Mouse (Mus musculus) midbrain, embryonic 12.5 days (tissue): ENCODE data around the gene Tns3. TPM values are rescaled to one million over a fixed set of nuclear protein-coding genes. Genes with fewer than 3 reads are reported as not detected.

Source experiments
- ATAC-seq: fragments of 200-750 bp; cut with Nextera tagmentation; 2 replicates; pipeline ENCODE4 v1.8.0; 2017; ENCODE audit warnings: low read depth, moderate TSS enrichment, moderate library complexity; ENCODE audit not compliant: low FRiP score
- H3K27ac ChIP-seq: fragments of 300-500 bp; sonication (generic); replicated peaks from 2 replicates; pipeline ENCODE4 v1.5.1; 2016; ENCODE audit warnings: mild to moderate bottlenecking
- H3K27me3 ChIP-seq: fragments of 300-500 bp; sonication (generic); 2 replicates; pipeline ENCODE4 v1.6.1; 2016; ENCODE audit warnings: mild to moderate bottlenecking
- H3K36me3 ChIP-seq: fragments of 300-500 bp; sonication (generic); 2 replicates; pipeline ENCODE4 v1.6.1; 2016
- H3K4me1 ChIP-seq: fragments of 300-500 bp; sonication (generic); 2 replicates; pipeline ENCODE4 v1.6.1; 2016
- H3K4me2 ChIP-seq: fragments of 300-500 bp; sonication (generic); replicated peaks from 2 replicates; pipeline ENCODE4 v1.6.1; 2016; ENCODE audit warnings: mild to moderate bottlenecking, moderate library complexity
- H3K4me3 ChIP-seq: fragments of 300-500 bp; sonication (generic); 2 replicates; pipeline ENCODE4 v1.5.1; 2016; ENCODE audit warnings: mild to moderate bottlenecking
- H3K9ac ChIP-seq: fragments of 300-500 bp; sonication (generic); replicated peaks from 2 replicates; pipeline ENCODE4 v1.6.1; 2016; ENCODE audit warnings: mild to moderate bottlenecking, moderate library complexity
- H3K9me3 ChIP-seq: fragments of 300-500 bp; sonication (generic); 2 replicates; pipeline ENCODE4 v1.6.1; 2016; ENCODE audit warnings: mild to moderate bottlenecking
- WGBS: fragments of 180-500 bp; shearing (Covaris S2); methylation state at CpG from one replicate; pipeline ENCODE4 v1.1.7; 2016; 5-methylcytosine and 5-hydroxymethylcytosine counted together
- polyA plus RNA-seq: library from polyadenylated mRNA; unstranded; fragments of >200 nt; fragmentation: Nextera tagmentation; extraction: Ambion mirVana; gene quantifications from 2 replicates; pipeline ENCODE4 v1.2.1, GENCODE M21; 2016

Gene Tns3
- polyA plus RNA-seq, 1 experiment from 2014 or later, result 11.8 TPM

DNA sequence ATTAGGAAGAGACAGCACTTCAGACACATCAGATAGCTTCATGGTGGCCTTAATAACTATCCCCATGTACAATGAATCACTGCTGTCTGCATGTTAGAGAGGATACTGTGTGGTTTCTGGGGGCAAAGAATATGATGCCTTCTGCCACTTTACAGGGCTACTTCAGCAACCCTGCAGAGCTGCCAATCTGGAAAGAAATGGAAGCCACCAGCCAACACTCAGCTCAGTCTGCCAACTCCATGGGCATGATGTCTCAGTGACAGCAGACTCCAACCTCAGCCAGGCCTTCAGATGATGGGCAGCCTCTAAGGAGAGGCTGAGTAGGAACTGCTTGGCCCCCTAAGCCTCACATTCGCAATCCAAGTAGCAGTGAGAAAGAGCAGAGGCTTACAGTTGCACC, 61.7 kb downstream of the Tns3 start:
- H3K9ac ChIP-seq, result no peak overlapping the region
- H3K27me3 ChIP-seq, result 0 out of 2 replicates have a peak, but pooled peaks cover 6% of the 10 kb centered on the region
- H3K4me3 ChIP-seq, result no peak overlapping the region
- no peaks in the 10 kb centered on the region for H3K9me3 ChIP-seq
- no peak overlapping the region for H3K27ac ChIP-seq
- no peaks in the 10 kb centered on the region for H3K36me3 ChIP-seq
- H3K4me1 ChIP-seq, result peaks cover 14% of the 10 kb centered on the region
- no peak for ATAC-seq
- no peak overlapping the region for H3K4me2 ChIP-seq
- 88% methylated on average over 1 of the region's 1 CpGs for WGBS

DNA sequence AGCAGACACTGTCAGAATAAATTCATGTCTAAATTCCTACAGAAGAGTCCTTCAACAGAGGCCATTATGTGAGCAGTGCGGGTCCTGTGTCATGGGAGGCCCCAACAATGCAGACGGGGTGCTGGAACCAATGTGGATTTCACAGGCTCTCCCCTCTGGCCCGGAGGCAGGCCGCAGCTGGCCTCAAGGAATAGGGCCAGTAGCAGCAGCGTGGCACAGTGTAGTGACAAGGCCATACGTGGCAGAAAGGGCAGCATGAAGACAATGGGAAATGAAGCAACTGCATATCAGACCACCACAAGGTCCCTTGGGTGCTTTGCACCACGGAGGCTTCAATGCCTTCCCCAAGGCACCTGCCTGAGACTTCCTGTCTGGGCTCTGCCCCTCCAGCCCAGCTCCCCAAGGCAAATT, 62.9 kb downstream of the Tns3 start:
- peak overlapping the region; percentile 5; the same call in 1 of the 2 replicates for H3K27ac ChIP-seq
- no peak overlapping the region for H3K4me3 ChIP-seq
- H3K27me3 ChIP-seq, result 0 out of 2 replicates have a peak, but pooled peaks cover 6% of the 10 kb centered on the region
- 31% methylated on average over 7 of the region's 7 CpGs for WGBS
- no peak overlapping the region for H3K9ac ChIP-seq
- no peak overlapping the region for H3K4me2 ChIP-seq
- ATAC-seq, result peak; percentile 98
- H3K9me3 ChIP-seq, result no peaks in the 10 kb centered on the region
- H3K4me1 ChIP-seq, result peaks cover 14% of the 10 kb centered on the region
- H3K36me3 ChIP-seq, result no peaks in the 10 kb centered on the region

DNA sequence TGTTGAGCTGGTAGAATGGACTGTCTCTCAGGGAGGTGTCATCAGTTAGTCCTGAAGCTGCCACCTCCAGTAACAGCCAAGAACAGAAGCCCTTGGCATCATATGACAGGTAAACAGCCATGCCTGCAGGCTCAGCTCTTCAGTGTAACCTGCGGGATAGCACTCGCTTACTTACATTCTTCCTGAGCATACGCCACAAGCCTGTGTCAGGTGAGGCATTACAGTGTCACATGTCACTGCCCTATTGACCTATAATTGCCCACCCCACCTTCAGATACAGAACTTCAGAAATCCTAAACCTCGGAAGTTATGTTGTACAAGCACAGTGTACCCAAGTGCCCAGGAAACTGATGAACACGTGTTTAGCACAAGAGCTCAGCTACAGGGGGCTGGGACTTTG, 68.7 kb downstream of the Tns3 start:
- Histone ChIP-seq H3K4me1 (peaks cover 3% of the 10 kb centered on the region; the same call in 1 of the 2 replicates), H3K9ac (no peak overlapping the region), H3K9me3 (no peaks in the 10 kb centered on the region), H3K4me3 (no peak overlapping the region), H3K36me3 (no peaks in the 10 kb centered on the region), H3K27me3 (0 out of 2 replicates have a peak, but pooled peaks cover 3% of the 10 kb centered on the region), H3K27ac (no peak overlapping the region), H3K4me2 (no peak overlapping the region)
- no peak for ATAC-seq
- 95% methylated on average over 5 of the region's 5 CpGs for WGBS

DNA sequence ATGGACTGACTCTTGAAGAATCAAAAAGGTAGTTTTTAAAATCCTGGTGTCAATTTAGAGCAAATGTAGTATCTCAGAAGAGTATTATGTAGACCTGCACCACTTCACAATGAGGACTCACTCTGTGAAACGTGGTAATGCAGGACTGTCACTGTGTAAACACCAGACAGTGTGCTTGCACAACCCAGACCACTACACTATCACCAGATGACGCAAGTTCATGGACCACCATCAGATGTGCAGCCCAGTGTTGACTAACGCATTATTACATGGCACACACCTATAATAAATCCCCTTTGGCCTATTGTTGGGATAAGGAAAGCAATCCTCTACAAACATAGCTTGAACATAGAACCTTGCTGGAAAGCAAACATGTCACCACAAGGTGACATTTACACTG, 71.2 kb downstream of the Tns3 start:
- no peak for ATAC-seq
- Histone ChIP-seq H3K9me3 (no peaks in the 10 kb centered on the region), H3K4me1 (no peaks in the 10 kb centered on the region), H3K9ac (no peak overlapping the region), H3K27me3 (no peaks in the 10 kb centered on the region), H3K4me2 (no peak overlapping the region), H3K36me3 (no peaks in the 10 kb centered on the region), H3K4me3 (no peak overlapping the region), H3K27ac (no peak overlapping the region)
- 88% methylated on average over 3 of the region's 3 CpGs for WGBS

DNA sequence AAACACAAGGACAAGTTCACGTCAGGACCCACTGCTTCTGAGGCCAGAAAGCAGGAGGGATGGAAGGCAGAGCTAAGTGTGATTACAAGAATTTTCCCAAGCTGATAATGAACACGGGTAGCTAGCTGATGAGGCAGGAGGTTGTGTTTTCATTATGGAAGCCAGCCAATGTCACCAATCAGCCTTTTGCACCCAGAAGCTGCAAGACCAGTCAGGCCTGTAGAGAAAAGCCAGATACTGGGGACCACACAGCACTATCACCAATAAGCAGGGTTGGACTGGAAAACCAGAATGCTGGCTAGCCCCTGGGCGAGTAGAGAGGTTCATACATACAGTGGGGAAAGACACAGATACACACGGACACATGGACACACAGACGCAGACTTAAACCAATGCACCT, 73.1 kb downstream of the Tns3 start:
- Histone ChIP-seq H3K9me3 (no peaks in the 10 kb centered on the region), H3K4me2 (no peak overlapping the region), H3K27me3 (no peaks in the 10 kb centered on the region), H3K9ac (no peak overlapping the region), H3K27ac (no peak overlapping the region), H3K4me1 (peaks cover 7% of the 10 kb centered on the region), H3K4me3 (no peak overlapping the region), H3K36me3 (no peaks in the 10 kb centered on the region)
- ATAC-seq, result no peak
- WGBS, result 89% methylated on average over 5 of the region's 5 CpGs

DNA sequence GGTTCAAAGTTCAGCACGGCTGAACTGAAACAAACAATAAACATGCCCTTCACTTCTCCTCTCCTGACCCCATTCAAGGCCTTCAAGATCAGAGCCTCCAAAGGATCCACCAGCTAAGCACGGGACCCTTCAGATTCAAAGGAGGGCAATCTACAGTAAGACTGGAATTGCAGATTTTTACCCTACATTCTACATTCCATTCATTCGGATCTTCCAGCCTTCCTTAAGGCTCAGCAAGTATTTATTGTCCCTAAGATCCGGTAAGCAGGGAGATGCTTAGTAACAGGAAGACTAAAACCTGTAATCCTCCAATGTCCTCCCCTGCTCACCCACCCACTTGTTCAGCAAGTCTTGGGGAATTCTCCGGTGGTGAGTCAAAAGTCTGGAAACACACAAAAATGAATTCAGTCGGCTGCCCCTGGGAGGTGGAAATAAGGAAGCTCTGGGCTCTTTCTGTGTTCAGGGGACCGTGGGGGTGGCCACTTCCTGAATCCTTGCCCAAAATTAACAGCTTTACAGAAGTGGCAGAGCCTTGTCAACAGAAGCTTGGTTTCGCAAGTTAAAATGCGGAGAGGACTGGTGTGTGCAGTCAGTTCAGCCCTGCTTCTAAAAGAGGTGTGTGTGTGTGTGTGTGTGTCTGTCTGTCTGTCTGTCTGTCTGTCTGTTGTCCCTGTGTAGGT, 75.0 kb downstream of the Tns3 start:
- 69% methylated on average over 9 of the region's 9 CpGs for WGBS
- Histone ChIP-seq H3K4me2 (no peak overlapping the region), H3K4me1 (peaks cover 17% of the 10 kb centered on the region), H3K36me3 (no peaks in the 10 kb centered on the region), H3K4me3 (no peak overlapping the region), H3K27ac (no peak overlapping the region), H3K9ac (no peak overlapping the region), H3K9me3 (no peaks in the 10 kb centered on the region), H3K27me3 (no peaks in the 10 kb centered on the region)
- ATAC-seq, result no peak

DNA sequence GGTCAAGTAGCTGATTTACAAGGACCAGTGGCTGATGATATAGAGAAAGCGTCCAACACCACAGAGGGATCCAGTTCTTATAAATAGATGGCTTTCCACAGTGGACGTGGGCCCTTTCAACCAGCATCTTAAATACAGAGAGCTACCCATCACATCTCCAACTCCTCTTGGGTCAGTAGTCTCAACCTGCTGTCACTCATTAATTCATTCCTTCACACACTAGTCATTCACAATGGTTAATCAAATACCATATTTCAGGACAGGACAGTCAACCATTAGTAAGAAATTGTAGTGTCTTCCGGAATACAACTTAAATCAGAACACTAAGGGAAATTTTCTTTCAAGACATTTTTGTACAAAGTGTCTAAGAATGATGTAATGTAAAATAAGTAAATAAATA, 76.4 kb downstream of the Tns3 start:
- H3K4me3 ChIP-seq, result no peak overlapping the region
- 91% methylated on average over 3 of the region's 3 CpGs for WGBS
- peaks cover 17% of the 10 kb centered on the region for H3K4me1 ChIP-seq
- no peak overlapping the region for H3K27ac ChIP-seq
- no peak overlapping the region for H3K4me2 ChIP-seq
- no peak for ATAC-seq
- H3K27me3 ChIP-seq, result no peaks in the 10 kb centered on the region
- no peaks in the 10 kb centered on the region for H3K9me3 ChIP-seq
- H3K9ac ChIP-seq, result no peak overlapping the region
- no peaks in the 10 kb centered on the region for H3K36me3 ChIP-seq

DNA sequence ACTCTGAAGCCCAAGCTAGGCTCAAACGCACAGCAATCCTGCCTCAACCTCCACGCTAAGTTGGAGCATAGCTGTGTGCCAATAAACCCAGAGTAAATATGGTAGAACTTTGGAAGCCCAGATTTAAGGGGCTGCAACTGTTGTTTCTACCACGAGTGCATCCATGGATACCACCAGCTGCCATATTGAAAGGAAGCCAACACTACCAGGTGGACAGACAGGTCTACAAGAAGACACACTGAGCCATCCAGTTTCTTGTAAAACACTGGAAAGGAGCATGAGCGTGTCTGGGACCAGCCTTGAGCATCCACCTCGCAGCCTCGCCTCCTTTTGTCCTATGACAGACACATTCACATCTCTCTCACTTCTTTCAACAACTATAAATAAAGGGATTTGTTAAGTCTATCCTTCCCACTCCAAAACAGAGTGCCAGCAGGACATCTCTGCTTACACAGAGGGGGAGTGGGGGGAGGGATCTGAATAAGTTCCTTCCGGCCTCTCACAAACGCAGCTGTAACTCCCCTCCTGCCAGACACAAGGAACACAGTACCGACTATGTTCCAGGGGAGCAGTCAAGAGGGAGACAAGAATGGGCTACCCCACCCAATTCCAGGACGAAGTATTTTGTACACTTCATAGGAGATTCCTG, 77.2 kb downstream of the Tns3 start:
- Histone ChIP-seq H3K4me3 (no peak overlapping the region), H3K27ac (no peak overlapping the region), H3K4me1 (peaks cover 17% of the 10 kb centered on the region), H3K4me2 (no peak overlapping the region), H3K9me3 (no peaks in the 10 kb centered on the region), H3K9ac (no peak overlapping the region), H3K27me3 (no peaks in the 10 kb centered on the region), H3K36me3 (no peaks in the 10 kb centered on the region)
- 39% methylated on average over 10 of the region's 10 CpGs for WGBS
- no peak; the same call in 1 of the 2 replicates for ATAC-seq

DNA sequence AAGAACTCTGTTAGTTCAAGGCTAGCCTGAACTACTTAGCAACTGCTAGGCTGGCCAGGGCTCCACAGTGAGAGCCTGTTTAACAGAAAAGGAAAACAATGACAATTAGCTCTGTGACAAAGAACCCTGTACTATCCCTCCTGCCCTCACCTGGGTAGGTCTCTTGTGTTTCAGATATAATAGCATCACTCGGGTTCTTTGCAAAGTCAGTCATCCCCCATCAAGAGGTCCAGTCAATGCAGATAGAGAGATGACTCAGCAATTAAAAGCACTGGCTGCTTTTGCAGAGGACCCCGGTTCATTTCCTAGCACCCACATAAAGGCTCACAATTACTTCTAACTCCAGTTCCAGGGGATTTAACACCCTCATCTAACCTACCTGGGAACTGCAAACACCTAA, 78.0 kb downstream of the Tns3 start:
- H3K36me3 ChIP-seq, result no peaks in the 10 kb centered on the region
- ATAC-seq, result no peak
- 87% methylated on average over 2 of the region's 2 CpGs for WGBS
- H3K4me3 ChIP-seq, result no peak overlapping the region
- H3K27me3 ChIP-seq, result no peaks in the 10 kb centered on the region
- H3K4me2 ChIP-seq, result no peak overlapping the region
- no peak overlapping the region for H3K9ac ChIP-seq
- no peaks in the 10 kb centered on the region for H3K9me3 ChIP-seq
- H3K4me1 ChIP-seq, result peaks cover 17% of the 10 kb centered on the region
- H3K27ac ChIP-seq, result no peak overlapping the region

DNA sequence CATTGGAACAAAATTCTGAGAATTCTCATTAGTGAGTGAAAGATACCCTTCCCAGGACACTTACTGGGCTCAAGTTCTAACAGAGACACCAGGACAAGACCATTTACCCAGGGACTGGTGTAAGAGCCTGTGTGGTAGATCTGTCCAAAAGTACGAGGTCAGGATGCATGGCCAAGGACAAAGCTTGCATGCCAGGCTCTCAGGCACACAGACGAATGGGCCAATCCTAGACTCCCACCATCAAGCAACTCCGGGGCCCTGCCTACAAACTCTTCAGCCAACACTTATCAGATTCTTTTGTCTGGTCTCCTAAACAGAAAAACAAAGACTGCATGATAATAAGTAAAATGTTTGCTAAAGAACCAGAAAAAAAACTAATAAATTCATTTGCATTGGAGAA, 78.6 kb downstream of the Tns3 start:
- Histone ChIP-seq H3K9me3 (no peaks in the 10 kb centered on the region), H3K27me3 (no peaks in the 10 kb centered on the region), H3K4me1 (peaks cover 17% of the 10 kb centered on the region), H3K9ac (no peak overlapping the region), H3K4me2 (no peak overlapping the region), H3K4me3 (no peak overlapping the region), H3K27ac (no peak overlapping the region), H3K36me3 (no peaks in the 10 kb centered on the region)
- WGBS, result 65% methylated on average over 3 of the region's 3 CpGs
- no peak for ATAC-seq

DNA sequence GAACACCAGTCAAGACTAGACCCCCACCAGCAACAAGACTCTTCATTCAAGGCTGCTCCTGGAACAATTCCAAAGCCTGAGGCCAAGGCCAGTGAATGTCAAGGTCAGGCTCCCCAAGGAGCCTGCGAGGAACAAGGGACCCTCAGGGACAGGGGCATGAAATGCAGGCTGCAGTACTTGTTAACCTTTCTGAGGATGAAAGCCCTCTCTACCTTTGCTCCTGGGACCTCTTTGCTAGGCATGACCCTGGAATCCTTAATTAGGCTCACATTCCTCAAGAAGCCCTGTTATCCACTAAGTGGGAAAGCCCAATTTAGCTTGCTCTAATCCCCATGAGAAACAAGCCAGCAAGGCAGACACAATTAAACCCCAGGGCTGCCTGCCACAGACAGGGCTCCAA, 79.4 kb downstream of the Tns3 start:
- Histone ChIP-seq H3K4me1 (peaks cover 17% of the 10 kb centered on the region), H3K27ac (no peak overlapping the region), H3K4me3 (no peak overlapping the region), H3K27me3 (no peaks in the 10 kb centered on the region), H3K4me2 (no peak overlapping the region), H3K9ac (no peak overlapping the region), H3K9me3 (no peaks in the 10 kb centered on the region), H3K36me3 (no peaks in the 10 kb centered on the region)
- 30% methylated on average over 1 of the region's 1 CpGs for WGBS
- ATAC-seq, result no peak

DNA sequence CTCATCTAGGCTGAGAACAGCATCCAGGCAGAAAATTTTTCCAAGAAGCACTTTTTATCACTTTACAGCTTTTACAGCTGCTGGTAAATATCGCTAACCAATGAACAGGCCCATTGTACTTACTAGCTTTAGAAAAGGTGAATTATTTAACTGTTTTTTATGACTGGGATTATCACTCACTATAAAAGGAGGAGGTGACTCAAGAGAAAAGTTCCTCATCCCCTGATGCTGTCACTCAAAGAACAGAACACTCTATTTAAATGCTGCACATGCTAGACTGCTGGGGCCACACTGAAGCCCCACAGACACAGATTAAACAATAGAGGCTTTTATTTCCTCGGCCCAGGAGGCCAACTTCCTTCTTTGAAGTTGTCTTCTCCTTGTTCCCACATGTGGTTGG, 80.0 kb downstream of the Tns3 start:
- no peak overlapping the region for H3K4me3 ChIP-seq
- H3K36me3 ChIP-seq, result no peaks in the 10 kb centered on the region
- no peak overlapping the region for H3K4me2 ChIP-seq
- H3K27ac ChIP-seq, result no peak overlapping the region
- peaks cover 17% of the 10 kb centered on the region for H3K4me1 ChIP-seq
- 72% methylated on average over 2 of the region's 2 CpGs for WGBS
- H3K9me3 ChIP-seq, result no peaks in the 10 kb centered on the region
- no peak overlapping the region for H3K9ac ChIP-seq
- no peak for ATAC-seq
- H3K27me3 ChIP-seq, result no peaks in the 10 kb centered on the region
